Mouse (Mus musculus) adrenal gland (tissue): Measurements from ENCODE around the gene Hps6.

Source experiments
- intact Hi-C: fragments of 180-260 bp; cut with DNase I; formaldehyde crosslinking; loops from one replicate; pipeline ENCODE4 v1.15.1; 2025

The Hps6 gene

GRCm38 (mm10) chr19:46044271-46044992 is 41.1 kb downstream of the Hps6 start, which contains the start of gene Pprc1:
Gene Pprc1, plus strand, starts transcription at chr19:46044886.
- intact Hi-C loops: no loop called here

- intact Hi-C loops: no loop called here
These were observed 41.8 kb downstream of the Hps6 start, which contains the start of gene Ldb1 for GRCm38 (mm10) chr19:46044993-46045695. Gene Ldb1, minus strand, starts transcription at chr19:46045214.

- intact Hi-C loops: no loop called here
These were observed 42.5 kb downstream of the Hps6 start for GRCm38 (mm10) chr19:46045696-46046311.

GRCm38 (mm10) chr19:46046621-46047025 is 43.3 kb downstream of the Hps6 start:
- intact Hi-C loops: no loop called here

- intact Hi-C loops: no loop called here
These were observed 44.1 kb downstream of the Hps6 start for GRCm38 (mm10) chr19:46047426-46047825.

GRCm38 (mm10) chr19:46049129-46049528 is 45.8 kb downstream of the Hps6 start:
- intact Hi-C loops: no loop called here

- intact Hi-C loops: no loop called here
These were observed 47.2 kb downstream of the Hps6 start for GRCm38 (mm10) chr19:46050462-46050861.
